Mouse (Mus musculus): ENCODE measurements around the gene Ipo11.
"Not testable (repeated sequence)": the region's sequence is repeated elsewhere in the genome, so short reads cannot be mapped to it uniquely, and the experiment has no call there.

The Ipo11 gene

GRCm38 (mm10) chr13:106936256-106937137 is at the start of gene Ipo11:
Gene Ipo11 (minus strand): TSS chr13:106936958.
- DNase-seq = peak; percentile 90 to 91

- no peak for DNase-seq
Measured at GRCm38 (mm10) chr13:106961496-106961895, 24.7 kb upstream of the Ipo11 start.

- DNase-seq = no peak
Measured at GRCm38 (mm10) chr13:106960557-106960956, 23.8 kb upstream of the Ipo11 start.

GRCm38 (mm10) chr13:106958286-106958685 is 21.5 kb upstream of the Ipo11 start:
- DNase-seq = no peak

GRCm38 (mm10) chr13:106957554-106957953 is 20.8 kb upstream of the Ipo11 start:
- no peak for DNase-seq

GRCm38 (mm10) chr13:106954880-106955279 is 18.1 kb upstream of the Ipo11 start:
- DNase-seq = no peak

GRCm38 (mm10) chr13:106947583-106947982 is 10.8 kb upstream of the Ipo11 start:
- no peak for DNase-seq

- peak; percentile 92 to 94 for DNase-seq
Measured at GRCm38 (mm10) chr13:106946594-106947540, 10.1 kb upstream of the Ipo11 start, which contains the start of gene Dimt1. Gene Dimt1 (plus strand): TSS chr13:106947127.

GRCm38 (mm10) chr13:106945518-106945917 is 8.8 kb upstream of the Ipo11 start:
- no peak for DNase-seq

GRCm38 (mm10) chr13:106942721-106943120 is 6.0 kb upstream of the Ipo11 start:
- no peak for DNase-seq

- DNase-seq = no peak
Measured at GRCm38 (mm10) chr13:106941211-106941976, 4.6 kb upstream of the Ipo11 start.

GRCm38 (mm10) chr13:106937138-106937472 is 347 bp upstream of the Ipo11 start:
- DNase-seq = no peak

GRCm38 (mm10) chr13:106935871-106936255 is 895 bp downstream of the Ipo11 start:
- DNase-seq = no peak

GRCm38 (mm10) chr13:106929201-106929600 is 7.6 kb downstream of the Ipo11 start:
- DNase-seq = peak in 1 of 2 experiments; percentile 11

- DNase-seq = no peak
Measured at GRCm38 (mm10) chr13:106928296-106928695, 8.5 kb downstream of the Ipo11 start.

- not testable (repeated sequence) for DNase-seq
Measured at GRCm38 (mm10) chr13:106925921-106926320, 10.8 kb downstream of the Ipo11 start.

- no peak for DNase-seq
Measured at GRCm38 (mm10) chr13:106918322-106919050, 18.3 kb downstream of the Ipo11 start.

GRCm38 (mm10) chr13:106913125-106913736 is 23.5 kb downstream of the Ipo11 start:
- DNase-seq = no peak

GRCm38 (mm10) chr13:106910096-106910495 is 26.7 kb downstream of the Ipo11 start:
- DNase-seq = no peak

- DNase-seq = peak; percentile 12 to 17
Measured at GRCm38 (mm10) chr13:106907273-106907672, 29.5 kb downstream of the Ipo11 start.

GRCm38 (mm10) chr13:106905154-106905553 is 31.6 kb downstream of the Ipo11 start:
- DNase-seq = not testable (repeated sequence)
